Mouse (Mus musculus): ENCODE data around the gene Cers1.
A peak's percentile ranks its signal among the peaks of the same experiment; 100 is the strongest.

DNA sequence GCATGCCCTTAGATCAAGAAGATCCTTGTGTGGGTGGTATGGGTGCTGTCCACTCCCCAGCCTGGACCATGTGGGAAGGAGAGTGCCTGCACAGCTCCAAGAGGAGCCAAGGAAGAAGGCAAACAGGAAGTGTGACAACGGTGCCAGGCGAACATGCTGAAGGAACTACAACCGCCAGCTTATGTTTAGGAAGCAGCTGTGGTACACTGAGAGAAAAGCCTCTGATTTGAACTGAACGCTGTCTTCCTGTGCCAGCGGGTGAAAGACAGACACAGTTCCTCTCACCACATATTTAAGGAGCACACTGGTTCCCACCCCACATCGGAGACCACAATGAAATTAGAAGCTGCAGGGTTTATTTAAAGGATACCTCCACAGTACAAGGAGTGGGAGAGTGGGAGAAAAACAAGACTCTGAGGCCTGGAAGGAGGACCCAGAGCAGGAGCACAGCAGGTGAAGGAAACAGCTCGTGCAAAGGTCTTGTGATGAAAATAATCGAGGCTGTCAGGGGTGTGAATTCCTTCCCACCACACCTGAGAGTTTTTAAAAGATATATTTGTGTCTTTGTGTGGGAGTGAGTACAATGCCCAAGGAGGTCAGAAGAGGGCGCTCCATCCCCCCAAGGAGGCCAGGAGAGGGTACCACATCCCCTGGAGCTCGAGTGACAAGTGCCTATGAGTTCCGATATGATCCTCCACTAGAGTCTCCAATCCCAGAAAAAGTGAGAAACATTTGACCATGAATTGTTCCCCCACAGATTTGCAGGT, 46.6 kb upstream of the Cers1 start:
- TF ChIP-seq POLR2A (IDR thresholded peaks at IDR 0.05; ENCODE audit: borderline replicate concordance, extremely low read depth, low read depth, low read length) (no peak), CTCF (IDR thresholded peaks at IDR 0.05; ENCODE audit: insufficient read depth, low read length) (peak; percentile 72)
